Mouse (Mus musculus) cerebellum, adult 18-20 months (tissue): ENCODE measurements around the gene Panx2.

Experiments
- DNase-seq, 2 experiments: peaks; one replicate each; pipeline ENCODE4 v3.0.0; 2021

Gene Panx2

GRCm38 (mm10) chr15:89075478-89076147, 16.1 kb downstream of the Panx2 start:
- DNase-seq = peak; percentile 79 to 89

- DNase-seq = peak; percentile 76 to 82
These were observed 16.7 kb downstream of the Panx2 start for GRCm38 (mm10) chr15:89076156-89076731.

- peak; percentile 52 to 64 for DNase-seq
These were observed 18.8 kb downstream of the Panx2 start for GRCm38 (mm10) chr15:89078208-89078836.

GRCm38 (mm10) chr15:89083906-89084305, 24.4 kb downstream of the Panx2 start:
- no peak for DNase-seq

- DNase-seq = no peak
These were observed 25.3 kb downstream of the Panx2 start for GRCm38 (mm10) chr15:89084826-89085225.

GRCm38 (mm10) chr15:89088607-89089247, 29.2 kb downstream of the Panx2 start, which contains the start of gene Selenoo:
Selenoo (plus strand) TSS chr15:89089084.
- peak; percentile 92 to 96 for DNase-seq

GRCm38 (mm10) chr15:89089248-89090051, 29.9 kb downstream of the Panx2 start:
- DNase-seq = no peak

GRCm38 (mm10) chr15:89090662-89091061, 31.1 kb downstream of the Panx2 start:
- DNase-seq = no peak

- DNase-seq = no peak
These were observed 32.6 kb downstream of the Panx2 start for GRCm38 (mm10) chr15:89092181-89092580.

GRCm38 (mm10) chr15:89097450-89097849, 37.9 kb downstream of the Panx2 start:
- DNase-seq = no peak

GRCm38 (mm10) chr15:89098616-89099015, 39.1 kb downstream of the Panx2 start:
- peak; percentile 75 to 76 for DNase-seq

GRCm38 (mm10) chr15:89100823-89101222, 41.3 kb downstream of the Panx2 start:
- DNase-seq = no peak

GRCm38 (mm10) chr15:89102646-89103045, 43.1 kb downstream of the Panx2 start:
- no peak for DNase-seq

- DNase-seq = peak; percentile 76 to 79
These were observed 44.4 kb downstream of the Panx2 start for GRCm38 (mm10) chr15:89103921-89104320.

GRCm38 (mm10) chr15:89104425-89104824, 44.9 kb downstream of the Panx2 start:
- DNase-seq = peak; percentile 95 to 96

- DNase-seq = peak; percentile 82 to 89
These were observed 46.5 kb downstream of the Panx2 start for GRCm38 (mm10) chr15:89106073-89106472.

- no peak for DNase-seq
These were observed 47.4 kb downstream of the Panx2 start for GRCm38 (mm10) chr15:89106976-89107375.

- DNase-seq = peak; percentile 74 to 81
These were observed 50.6 kb downstream of the Panx2 start for GRCm38 (mm10) chr15:89110147-89110546.

GRCm38 (mm10) chr15:89118007-89118406, 58.5 kb downstream of the Panx2 start:
- DNase-seq = no peak

- peak; percentile 94 to 98 for DNase-seq
These were observed 63.3 kb downstream of the Panx2 start, which contains the start of gene Tubgcp6 for GRCm38 (mm10) chr15:89122649-89123366. Tubgcp6 (minus strand) TSS chr15:89123112.
